Mouse (Mus musculus) adrenal gland, adult 10 weeks (tissue): ENCODE measurements around the gene Rexo1. TPM values are rescaled to one million over a fixed set of nuclear protein-coding genes. Genes with fewer than 3 reads are reported as not detected.

Experiments
- polyA plus RNA-seq: library from polyadenylated mRNA; stranded (reverse); fragments of 350-450 nt; fragmentation: Illumina TruSeq; extraction: RNeasy Lipid Tissue Mini Kit (QIAGEN cat#74804); gene quantifications from one replicate; pipeline ENCODE4 v1.2.3, GENCODE M21; 2014; ENCODE audit warnings: low read depth, low replicate concordance

Gene Rexo1
- polyA plus RNA-seq = 0.52 TPM

DNA sequence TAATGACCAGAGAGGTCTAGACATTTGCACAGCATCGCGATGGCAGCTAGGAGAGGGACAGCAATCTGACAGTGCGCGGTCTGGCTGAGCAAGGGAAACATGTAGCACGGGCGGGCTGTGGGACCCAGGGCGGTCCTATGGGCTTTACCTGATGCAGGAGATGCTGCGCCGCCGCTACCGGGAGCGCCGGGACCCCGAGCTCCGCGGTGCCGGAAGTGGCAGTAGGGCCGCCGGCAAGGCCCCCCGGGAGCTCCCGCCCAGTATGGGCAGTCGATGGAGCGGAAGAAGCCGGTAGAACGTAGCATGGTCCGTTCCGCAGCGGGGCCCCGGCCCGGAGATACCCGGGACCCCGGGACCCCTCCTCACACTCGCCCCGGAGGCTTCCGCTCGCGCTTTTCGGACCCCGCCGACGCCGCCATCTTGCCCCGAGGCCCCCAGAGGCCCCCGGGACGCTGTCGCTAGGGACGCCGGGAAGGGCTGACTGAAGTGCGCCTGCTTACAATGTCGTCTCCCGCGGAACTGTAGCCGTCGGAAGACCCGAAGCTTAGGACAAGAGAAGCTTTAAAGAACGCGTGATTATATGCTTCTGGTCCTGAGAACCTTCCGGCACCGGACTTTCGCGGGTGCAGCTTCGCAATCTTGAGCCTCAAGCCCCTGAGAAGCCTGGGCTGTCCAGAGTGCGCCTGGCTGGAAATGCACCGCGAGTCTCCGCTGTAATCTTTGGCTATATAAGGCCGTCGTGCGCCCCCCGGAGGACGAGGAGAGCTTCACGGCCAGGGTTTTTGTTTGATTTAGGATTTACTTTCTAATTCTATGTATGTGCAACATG is at the start of gene Rexo1:
Rexo1 (minus strand) TSS at position 445 of the 829 bp plus-strand sequence.

DNA sequence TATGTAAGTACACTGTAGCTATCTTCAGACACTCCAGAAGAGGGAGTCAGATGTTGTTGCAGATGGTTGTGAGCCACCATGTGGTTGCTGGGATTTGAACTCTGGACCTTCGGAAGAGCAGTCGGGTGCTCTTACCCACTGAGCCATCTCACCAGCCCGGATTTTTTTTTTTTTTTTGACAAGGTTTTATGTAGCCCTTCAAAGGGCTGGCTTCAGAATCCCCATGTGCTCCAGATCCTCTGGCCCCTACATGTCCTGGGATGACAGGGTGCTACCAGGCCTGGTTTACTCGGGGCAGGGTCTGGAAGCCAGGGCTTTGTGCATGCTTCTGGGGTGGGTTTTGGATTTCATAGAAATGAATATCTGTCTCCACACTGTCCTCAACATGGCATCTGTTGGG is 44.4 kb upstream of the Rexo1 start, which contains the start of gene Gm49322:
Gm49322 (plus strand) TSS at position 301 of the 400 bp plus-strand sequence.

DNA sequence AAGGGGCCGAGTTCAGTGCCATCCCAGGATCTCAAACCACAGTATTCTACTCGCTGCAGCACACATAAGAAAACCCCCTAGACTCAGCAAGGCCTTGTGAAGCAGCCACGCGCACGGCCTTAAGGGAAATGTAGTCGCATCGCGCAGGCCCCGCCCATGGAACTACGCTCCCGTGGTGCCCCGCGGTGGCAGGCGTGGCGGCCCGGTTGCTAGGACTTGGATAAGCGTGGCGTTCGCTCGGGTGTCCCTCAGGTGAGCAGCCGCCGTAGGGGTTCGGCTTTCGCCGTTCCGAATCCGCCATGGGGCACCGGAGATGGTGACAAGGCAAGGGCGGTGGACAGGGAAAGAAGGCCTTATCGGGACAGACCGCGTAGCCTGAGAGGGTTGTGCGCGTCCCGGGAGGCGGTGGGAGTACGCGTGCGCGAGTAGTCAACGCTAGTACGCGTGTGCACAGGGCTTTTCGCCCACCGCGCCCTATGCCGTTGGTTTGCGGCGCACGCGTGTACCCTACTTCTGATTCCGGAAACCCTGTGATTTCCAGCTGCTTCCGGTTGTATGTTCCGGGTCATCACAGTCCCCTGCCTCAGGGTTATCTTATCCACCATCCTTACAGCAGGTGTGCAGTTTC is 41.5 kb upstream of the Rexo1 start, which contains the start of the genes Scamp4 and Adat3:
Scamp4 (plus strand) TSS at position 175 of the 628 bp plus-strand sequence.
Adat3 (plus strand) TSS at position 183 of the 628 bp plus-strand sequence.

DNA sequence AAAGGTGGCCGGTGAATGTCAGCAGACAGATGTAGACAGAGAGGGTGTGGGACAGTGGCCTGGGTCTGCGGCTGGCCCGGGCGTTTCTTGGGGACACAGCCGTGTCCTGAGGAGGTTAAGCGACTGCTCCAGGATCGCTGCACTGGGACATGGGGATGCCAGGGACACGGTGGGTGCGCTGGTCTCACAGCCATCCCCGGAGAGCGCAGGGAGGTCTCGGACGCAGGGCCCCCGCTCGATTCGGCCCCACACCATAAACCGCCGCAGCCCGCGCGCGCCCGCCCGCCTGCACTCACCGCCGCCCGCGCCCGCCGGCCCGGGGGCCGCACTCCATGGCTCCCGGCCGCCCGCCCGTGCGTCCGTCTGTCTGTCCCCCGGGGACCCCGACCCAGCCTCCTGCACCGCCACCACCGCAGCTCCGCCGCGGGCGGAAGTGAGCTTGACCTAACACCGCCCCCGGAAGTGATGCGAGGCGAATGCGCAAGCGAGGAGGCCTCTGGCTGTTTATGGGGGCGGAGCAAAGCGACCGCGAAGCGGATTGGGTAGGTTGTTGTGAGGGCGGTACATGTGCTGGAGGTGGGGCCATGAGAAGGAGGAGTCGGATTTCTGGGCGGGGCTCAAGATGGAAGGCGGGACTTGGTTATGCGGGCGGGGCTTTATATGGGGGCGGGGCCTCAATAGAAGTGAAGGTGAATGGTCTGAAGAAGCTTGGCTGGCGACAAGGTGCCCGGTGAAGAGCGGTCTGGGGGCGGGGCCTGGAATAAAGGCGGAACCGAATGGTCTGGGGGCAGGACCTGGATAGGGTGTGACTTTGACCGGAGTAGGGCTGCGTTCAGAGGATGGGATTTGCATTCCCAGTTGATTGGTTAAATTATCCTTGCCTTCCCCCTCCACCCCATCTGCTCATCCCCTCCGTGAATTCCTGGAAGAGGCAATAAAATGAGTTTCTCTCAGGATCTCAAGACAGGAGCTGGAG is 28.8 kb upstream of the Rexo1 start, which contains the start of gene Abhd17a:
Abhd17a (minus strand) TSS at position 463 of the 976 bp plus-strand sequence.

DNA sequence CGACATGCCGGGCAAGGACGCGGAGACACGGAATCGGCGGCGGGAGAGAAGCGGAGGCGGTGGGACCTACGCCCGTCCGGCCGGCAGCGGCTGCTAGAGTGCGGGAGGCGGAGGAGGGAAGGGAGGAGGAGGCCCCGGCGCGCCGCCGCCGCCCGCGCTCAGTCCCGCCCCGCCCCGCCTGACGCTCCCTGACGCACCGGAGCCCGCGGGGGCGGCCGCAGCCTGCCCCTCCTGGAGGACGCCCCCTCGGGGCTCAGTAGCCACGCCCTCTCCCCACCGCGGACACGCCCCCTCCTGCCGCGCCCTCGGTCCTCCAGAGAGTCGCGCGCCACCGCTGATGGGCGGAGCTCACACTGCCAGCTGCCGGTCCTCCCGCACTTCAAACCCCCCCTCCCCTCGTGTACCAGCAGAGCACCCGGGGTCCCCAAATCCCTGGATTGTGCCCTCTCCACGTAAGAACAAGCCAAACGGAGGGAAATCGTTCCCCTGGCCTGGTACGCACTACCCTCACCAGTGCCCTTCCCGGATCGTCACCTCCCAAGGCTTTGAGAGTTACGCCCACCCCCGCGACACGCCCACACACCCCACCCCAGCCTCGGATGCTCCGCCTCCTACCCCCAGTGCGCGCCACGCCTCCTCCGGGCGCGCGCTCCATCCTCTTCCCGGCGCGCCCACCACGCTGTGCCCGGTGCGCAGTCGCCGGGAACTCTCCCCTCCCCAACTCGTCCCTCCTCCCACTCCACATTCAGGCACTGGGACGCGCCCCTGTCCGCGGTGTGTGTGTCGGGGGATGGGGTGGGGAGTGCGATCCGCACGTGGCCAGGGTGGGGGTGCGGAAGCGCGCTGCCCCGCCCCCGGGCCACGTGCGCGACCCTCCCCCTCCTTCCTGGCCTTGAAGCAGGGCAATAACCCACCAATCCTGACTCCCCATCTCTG is 16.1 kb upstream of the Rexo1 start, which contains the start of gene Klf16:
Klf16 (minus strand) TSS at position 127 of the 936 bp plus-strand sequence.

DNA sequence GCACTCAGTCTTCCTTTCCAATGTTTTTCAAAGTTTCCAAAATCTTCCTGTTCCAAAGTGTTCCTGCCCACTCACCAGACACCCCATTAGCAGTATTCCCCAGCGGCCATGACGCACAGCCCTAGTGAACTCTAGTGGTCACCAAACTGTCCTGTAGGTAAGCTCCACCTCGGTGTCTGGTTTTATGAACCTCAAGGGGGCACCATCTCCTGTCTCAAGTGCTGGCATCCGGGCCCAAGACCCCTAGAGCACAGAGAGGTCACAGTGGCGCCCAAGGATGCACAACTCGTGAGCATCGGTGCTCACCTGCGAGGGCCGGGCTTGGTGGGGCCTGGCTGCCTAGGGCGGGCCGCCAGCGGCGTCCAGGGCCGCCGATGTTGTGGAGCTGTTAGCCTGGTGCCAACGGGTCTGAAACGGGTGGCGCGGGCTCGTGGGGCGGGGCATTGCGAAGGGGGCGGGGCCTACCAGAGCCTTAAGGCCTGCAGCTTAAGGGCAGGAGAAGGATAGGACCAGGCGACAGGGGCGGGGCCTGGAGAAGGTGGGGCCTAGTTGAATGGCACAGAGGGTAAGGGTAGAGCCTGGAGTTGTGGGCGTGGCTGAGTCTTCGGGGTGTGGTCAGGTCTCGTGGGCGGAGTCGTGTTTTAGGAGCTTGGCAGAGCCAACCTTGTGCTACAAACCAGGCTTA is 22.5 kb downstream of the Rexo1 start, which contains the start of gene Atp8b3:
Atp8b3 (minus strand) TSS at position 415 of the 685 bp plus-strand sequence.

DNA sequence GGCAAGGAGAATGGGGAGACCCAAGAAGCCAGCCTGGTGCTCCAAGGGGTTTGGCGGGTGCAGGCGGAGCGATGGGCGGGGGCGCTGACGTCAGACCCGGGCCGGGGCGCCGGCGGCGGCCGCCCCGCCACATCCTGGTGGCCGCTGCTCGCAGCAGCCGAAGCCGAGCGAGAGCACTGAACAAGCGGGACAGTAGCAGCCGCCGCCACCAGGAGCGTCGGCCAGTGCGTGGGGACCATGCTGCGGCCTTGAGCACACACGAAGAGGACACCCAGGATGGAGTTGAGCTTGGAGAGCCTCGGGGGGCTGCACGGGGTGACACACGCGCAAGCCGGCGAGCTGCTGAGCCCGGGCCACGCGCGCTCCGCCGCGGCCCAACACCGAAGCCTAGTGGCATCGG is 66.6 kb downstream of the Rexo1 start, which contains the start of gene Onecut3:
Onecut3 (plus strand) TSS at position 104 of the 400 bp plus-strand sequence.

Other genes with a start within 250 kb of the Rexo1 start
- gene 2310011J03Rik, start 241.0 kb downstream of the Rexo1 start, polyA plus RNA-seq = 1.4 TPM
- gene Pcsk4, start 232.1 kb downstream of the Rexo1 start, polyA plus RNA-seq = not detected
- not detected for gene Reep6, start 231.6 kb downstream of the Rexo1 start, polyA plus RNA-seq
- gene Adamtsl5, start 213.1 kb downstream of the Rexo1 start, polyA plus RNA-seq = 0.82 TPM
- gene Plk5, start 205.1 kb downstream of the Rexo1 start, polyA plus RNA-seq = not detected
- 13.4 TPM for gene Mex3d, start 173.9 kb downstream of the Rexo1 start, polyA plus RNA-seq
- gene Mbd3, start 162.0 kb downstream of the Rexo1 start, polyA plus RNA-seq = not detected
- gene Uqcr11, start 154.7 kb downstream of the Rexo1 start, polyA plus RNA-seq = not detected
- gene Tcf3, start 127.9 kb downstream of the Rexo1 start, polyA plus RNA-seq = 3.1 TPM
- not detected for gene Onecut3, start 66.7 kb downstream of the Rexo1 start, polyA plus RNA-seq
- gene Atp8b3, start 22.4 kb downstream of the Rexo1 start, polyA plus RNA-seq = not detected
- 1.2 TPM for gene Klf16, start 15.8 kb upstream of the Rexo1 start, polyA plus RNA-seq
- not detected for gene Abhd17a, start 28.8 kb upstream of the Rexo1 start, polyA plus RNA-seq
- 1.0 TPM for gene Scamp4, start 41.3 kb upstream of the Rexo1 start, polyA plus RNA-seq
- not detected for gene Adat3, start 41.3 kb upstream of the Rexo1 start, polyA plus RNA-seq
- gene Gm49322, start 44.5 kb upstream of the Rexo1 start, polyA plus RNA-seq = not detected
- 2.0 TPM for gene Csnk1g2, start 61.3 kb upstream of the Rexo1 start, polyA plus RNA-seq
- gene Btbd2, start 95.5 kb upstream of the Rexo1 start, polyA plus RNA-seq = 0.58 TPM
- gene Mknk2, start 116.6 kb upstream of the Rexo1 start, polyA plus RNA-seq = 3.6 TPM
- 3.9 TPM for gene Mob3a, start 140.4 kb upstream of the Rexo1 start, polyA plus RNA-seq
- not detected for gene Izumo4, start 140.6 kb upstream of the Rexo1 start, polyA plus RNA-seq
- 9.3 TPM for gene Ap3d1, start 180.7 kb upstream of the Rexo1 start, polyA plus RNA-seq
- gene Dot1l, start 193.6 kb upstream of the Rexo1 start, polyA plus RNA-seq = 3.6 TPM
- 2.6 TPM for gene Sf3a2, start 236.6 kb upstream of the Rexo1 start, polyA plus RNA-seq
- gene Plekhj1, start 237.1 kb upstream of the Rexo1 start, polyA plus RNA-seq = 2.5 TPM
- not detected for gene Amh, start 243.7 kb upstream of the Rexo1 start, polyA plus RNA-seq